Mouse (Mus musculus): Measurements from ENCODE around the gene Wnt3.
"Not testable (repeated sequence)": the region's sequence is repeated elsewhere in the genome, so short reads cannot be mapped to it uniquely, and the experiment has no call there.

GRCm38 (mm10) chr11:103760891-103761290 is 13.1 kb upstream of the Wnt3 start:
- not testable (repeated sequence) for TF ChIP-seq CTCF (IDR thresholded peaks at IDR 0.05); POLR2A (IDR thresholded peaks at IDR 0.05; ENCODE audit: insufficient read depth, low read depth, low read length); EP300 (IDR thresholded peaks at IDR 0.05; ENCODE audit: insufficient read depth, low read depth, low read length)

Measured in heart, adult 2 months (tissue).